Mouse (Mus musculus): Measurements from ENCODE around the gene Dlec1.

GRCm38 (mm10) chr9:119149601-119150000, 47.3 kb downstream of the Dlec1 start:
- TF ChIP-seq CTCF (IDR thresholded peaks at IDR 0.05) (no peak), EP300 (IDR thresholded peaks at IDR 0.05) (no peak)

Data from lung, postnatal 0 days (tissue).